Mouse (Mus musculus) embryonic fibroblast, embryonic 13.5 days (primary cell): ENCODE results near the gene Bdnf. TPM values are rescaled to one million over a fixed set of nuclear protein-coding genes. Genes with fewer than 3 reads are reported as not detected.

ENCODE experiments used
- H3K27ac ChIP-seq: 2 replicates; pipeline ENCODE4 v1.5.1; 2012; ENCODE audit warnings: low read length, control low read depth, inconsistent platforms; ENCODE audit not compliant: insufficient read depth
- H3K4me1 ChIP-seq: 2 replicates; pipeline ENCODE4 v1.6.1; 2011; ENCODE audit warnings: low read length; ENCODE audit not compliant: control insufficient read depth, insufficient read depth
- H3K4me3 ChIP-seq: 2 replicates; pipeline ENCODE4 v1.5.1; 2011; ENCODE audit warnings: mild to moderate bottlenecking, control low read depth, low read length; ENCODE audit not compliant: insufficient read depth
- CTCF ChIP-seq: IDR thresholded peaks from 2 replicates; pipeline ENCODE4 v1.5.1; 2011; ENCODE audit warnings: mild to moderate bottlenecking, control low read depth, low read length, moderate library complexity, borderline replicate concordance; ENCODE audit not compliant: insufficient read depth
- POLR2A ChIP-seq: IDR thresholded peaks from 2 replicates; pipeline ENCODE4 v1.6.1; 2011; ENCODE audit warnings: low read depth, mild to moderate bottlenecking, control low read depth, low read length, moderate library complexity
- polyA plus RNA-seq: library from polyadenylated mRNA; stranded (reverse); fragments of >200 nt; gene quantifications from 2 replicates; pipeline ENCODE4 v1.2.4, GENCODE M21; 2011; ENCODE audit warnings: low read depth; ENCODE audit not compliant: missing spikeins, insufficient read length

The Bdnf gene
- polyA plus RNA-seq, 1 experiment = 9.2 TPM

- TF ChIP-seq CTCF (no peak), POLR2A (no peak)
- no peak overlapping the region for H3K27ac ChIP-seq
- peaks cover 2% of the 10 kb centered on the region; the same call in 1 of the 2 replicates for H3K4me1 ChIP-seq
- H3K4me3 ChIP-seq = no peak overlapping the region
Measured at GRCm38 (mm10) chr2:109700291-109700690, 25.8 kb downstream of the Bdnf start.

DNA sequence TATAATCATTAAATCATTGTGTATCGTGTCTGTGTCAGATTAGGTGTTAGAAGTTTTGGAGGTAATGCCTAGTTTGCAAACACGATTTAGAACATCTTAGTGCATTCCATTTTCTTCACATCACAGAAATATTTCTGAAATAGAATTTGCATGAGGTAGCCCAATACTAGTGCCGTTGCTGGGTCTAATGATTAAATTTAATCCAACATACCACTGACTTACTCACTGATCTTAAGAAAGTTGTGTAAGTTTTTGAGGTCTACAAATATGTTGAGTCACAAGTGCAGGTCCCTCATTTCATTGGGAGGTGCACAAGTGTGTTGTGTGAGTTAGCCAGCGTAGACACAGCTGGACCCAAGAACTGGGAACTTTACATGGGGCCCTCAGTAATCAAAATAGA lies 29.1 kb downstream of the Bdnf start:
- Histone ChIP-seq H3K27ac (peak overlapping the region; percentile 81), H3K4me3 (no peak overlapping the region), H3K4me1 (peaks cover 2% of the 10 kb centered on the region; the same call in 1 of the 2 replicates)
- TF ChIP-seq POLR2A = no peak
- no peak for TF ChIP-seq CTCF

DNA sequence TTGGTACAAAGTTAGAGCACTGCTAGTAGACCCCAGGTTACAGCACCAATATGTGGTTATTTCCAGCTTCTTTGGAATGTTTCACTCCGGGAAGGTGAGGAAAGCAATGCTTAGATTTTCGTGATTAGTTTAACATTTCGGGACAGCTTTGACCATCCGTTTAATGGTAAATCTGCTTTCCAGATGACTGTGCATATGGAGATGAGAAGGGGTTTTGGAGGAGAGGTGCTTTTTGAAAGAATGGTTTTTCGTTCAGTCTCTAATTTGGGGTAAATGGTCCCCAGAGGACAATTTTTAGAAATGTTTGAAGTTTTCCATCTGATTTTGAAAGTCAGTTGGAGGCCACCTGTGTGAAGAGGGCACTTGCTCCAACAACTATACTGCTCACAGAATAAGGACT lies 29.6 kb downstream of the Bdnf start:
- Histone ChIP-seq H3K4me1 (peaks cover 2% of the 10 kb centered on the region; the same call in 1 of the 2 replicates), H3K27ac (peak overlapping the region; percentile 81)
- TF ChIP-seq POLR2A (no peak), CTCF (no peak)

GRCm38 (mm10) chr2:109706524-109706923 lies 32.0 kb downstream of the Bdnf start:
- peaks cover 7% of the 10 kb centered on the region for H3K4me1 ChIP-seq

More for the DNA sequence above, 29.6 kb downstream of the Bdnf start:
- H3K4me3 ChIP-seq = no peak overlapping the region

DNA sequence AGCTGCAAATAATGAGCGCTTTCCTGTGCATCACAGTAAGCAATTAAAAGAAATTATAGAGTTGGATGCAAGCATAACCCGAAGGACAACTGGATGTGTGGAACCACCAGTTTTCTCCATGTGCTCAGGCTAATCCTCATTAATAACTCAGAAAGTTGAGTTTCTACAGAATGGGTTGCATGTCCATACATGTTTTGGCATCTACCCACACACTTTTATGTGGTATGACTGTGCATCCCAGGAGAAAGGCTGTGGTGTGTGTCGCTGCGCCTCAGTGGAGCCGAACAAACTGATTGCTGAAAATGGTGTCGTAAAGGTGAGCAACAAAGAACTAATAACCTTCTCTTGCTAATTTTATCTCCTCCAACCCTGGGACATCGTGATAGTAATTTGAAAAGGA lies 34.8 kb downstream of the Bdnf start:
- Histone ChIP-seq H3K4me3 (no peak overlapping the region), H3K4me1 (peaks cover 4% of the 10 kb centered on the region), H3K27ac (no peak overlapping the region)
- no peak for TF ChIP-seq POLR2A
- TF ChIP-seq CTCF = no peak

More at GRCm38 (mm10) chr2:109706524-109706923, 32.0 kb downstream of the Bdnf start:
- Histone ChIP-seq H3K27ac (no peak overlapping the region), H3K4me3 (no peak overlapping the region)
- TF ChIP-seq POLR2A (no peak), CTCF (no peak)

GRCm38 (mm10) chr2:109711049-109711448 lies 36.5 kb downstream of the Bdnf start:
- H3K4me1 ChIP-seq = peaks cover 4% of the 10 kb centered on the region
- no peak for TF ChIP-seq CTCF
- no peak for TF ChIP-seq POLR2A
- H3K4me3 ChIP-seq = no peak overlapping the region
- no peak overlapping the region for H3K27ac ChIP-seq

DNA sequence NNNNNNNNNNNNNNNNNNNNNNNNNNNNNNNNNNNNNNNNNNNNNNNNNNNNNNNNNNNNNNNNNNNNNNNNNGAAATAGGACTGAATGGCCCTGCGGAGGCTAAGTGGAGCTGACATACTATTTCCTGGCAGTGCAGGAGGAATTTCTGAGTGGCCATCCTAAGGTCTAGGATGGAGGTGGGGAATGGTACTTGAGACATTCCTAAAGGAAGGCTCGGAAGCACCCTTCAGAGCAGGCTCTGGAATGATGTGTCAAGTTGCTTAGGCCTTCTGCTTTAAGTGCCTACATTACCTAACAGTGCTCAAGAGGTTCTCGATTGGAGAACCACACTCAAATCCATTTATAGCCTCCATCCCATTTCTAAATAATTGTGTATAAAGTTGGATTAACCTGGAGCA lies 50.8 kb downstream of the Bdnf start:
- H3K4me3 ChIP-seq = no peak overlapping the region
- H3K4me1 ChIP-seq = peaks cover 4% of the 10 kb centered on the region; the same call in 1 of the 2 replicates
- H3K27ac ChIP-seq = no peak overlapping the region
- no peak for TF ChIP-seq CTCF

DNA sequence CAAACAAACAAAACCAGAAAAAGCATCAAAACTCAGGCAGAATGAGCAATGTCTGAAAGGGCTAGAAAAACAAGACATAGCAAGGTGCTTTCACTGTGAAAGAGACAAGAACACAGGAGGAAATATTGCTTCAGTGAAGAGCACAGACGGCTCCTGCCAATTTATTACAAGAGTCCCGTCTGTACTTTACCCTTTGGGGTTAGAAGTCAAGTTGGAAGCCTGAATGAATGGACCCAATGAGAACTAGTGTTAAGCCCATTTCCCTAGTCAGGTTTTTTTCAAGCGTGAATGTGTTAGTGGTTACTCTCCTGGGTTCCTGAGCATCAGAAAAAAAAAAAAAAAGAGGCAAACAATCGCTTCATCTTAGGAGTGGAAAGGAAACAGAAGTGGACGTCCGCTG lies 51.3 kb downstream of the Bdnf start:
- Histone ChIP-seq H3K4me1 (peaks cover 4% of the 10 kb centered on the region; the same call in 1 of the 2 replicates), H3K4me3 (no peak overlapping the region), H3K27ac (0 out of 2 replicates have a peak overlapping the region, but pooled peaks have one; percentile 18)
- TF ChIP-seq POLR2A (no peak), CTCF (no peak)

GRCm38 (mm10) chr2:109729221-109729620 lies 54.7 kb downstream of the Bdnf start:
- Histone ChIP-seq H3K4me1 (0 out of 2 replicates have a peak, but pooled peaks cover 3% of the 10 kb centered on the region), H3K27ac (no peak overlapping the region), H3K4me3 (no peak overlapping the region)
- TF ChIP-seq CTCF (no peak), POLR2A (no peak)

GRCm38 (mm10) chr2:109733201-109734039 lies 58.9 kb downstream of the Bdnf start:
- TF ChIP-seq POLR2A = no peak
- no peak for TF ChIP-seq CTCF
- H3K4me3 ChIP-seq = no peak overlapping the region
- H3K27ac ChIP-seq = no peak overlapping the region
- peaks cover 8% of the 10 kb centered on the region for H3K4me1 ChIP-seq
